Mouse (Mus musculus): ENCODE results near the gene Adamts18. TPM values are rescaled to one million over a fixed set of nuclear protein-coding genes. Genes with fewer than 3 reads are reported as not detected.

The Adamts18 gene
- total RNA-seq, 2 experiments from 2014 or later = 0.51 to 0.66 TPM

DNA sequence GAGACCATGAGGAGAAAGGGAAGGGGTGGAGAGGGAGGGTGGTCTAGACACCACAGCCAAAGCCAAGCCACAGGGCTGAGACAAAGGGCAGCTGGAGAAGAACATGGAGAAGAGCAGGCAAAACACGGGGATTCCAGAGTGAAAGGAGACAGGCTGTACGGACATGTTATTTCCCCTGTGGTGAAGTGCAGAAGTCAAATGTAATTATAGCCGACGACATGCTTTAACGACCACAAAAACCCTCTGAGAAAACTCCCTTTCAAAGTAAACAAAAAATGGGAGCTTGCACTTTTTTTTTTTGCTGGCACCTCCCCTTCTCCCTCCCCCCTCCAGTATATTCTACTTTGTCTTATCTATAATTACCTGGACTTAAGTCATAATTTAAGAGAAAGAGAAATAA lies 92.7 kb downstream of the Adamts18 start:
- no peak for DNase-seq

DNA sequence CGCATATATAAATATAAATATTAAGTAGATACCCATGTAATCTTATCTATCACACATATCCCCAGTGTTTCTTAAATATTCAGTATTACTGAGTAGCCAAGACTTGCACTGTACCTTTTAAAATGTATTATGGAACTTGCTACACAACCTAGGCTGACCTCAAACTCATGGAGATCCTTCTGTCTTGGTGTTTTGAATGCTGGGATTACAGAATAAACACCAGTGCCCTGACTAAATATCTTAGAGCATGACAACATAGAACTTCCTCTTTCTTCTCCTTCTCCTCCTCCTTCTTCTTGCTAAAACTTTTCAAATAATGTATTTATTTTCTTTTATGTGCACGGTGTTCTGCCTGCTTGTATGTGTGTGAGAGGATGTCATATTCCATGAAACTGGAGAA lies 95.4 kb downstream of the Adamts18 start:
- no peak for DNase-seq

DNA sequence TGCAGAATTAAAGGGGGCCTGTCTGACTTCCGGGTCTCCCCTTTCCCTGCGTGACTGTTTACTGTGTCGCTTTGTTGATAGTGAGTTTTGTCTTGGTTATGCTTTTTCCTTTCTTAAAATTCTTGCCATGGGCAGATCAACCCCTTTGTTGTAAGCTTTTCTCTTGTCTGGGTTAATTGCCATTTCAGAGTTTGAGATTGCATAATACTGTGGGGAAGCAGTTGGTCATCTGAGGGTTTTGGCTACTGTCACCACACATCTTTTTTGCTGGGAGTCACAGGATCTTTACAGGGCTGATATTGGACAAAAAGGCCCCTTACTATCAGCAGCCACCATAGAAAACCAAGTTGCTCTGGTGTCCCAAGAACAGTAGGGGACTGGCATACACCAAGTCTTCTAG lies 96.2 kb downstream of the Adamts18 start:
- DNase-seq = no peak

DNA sequence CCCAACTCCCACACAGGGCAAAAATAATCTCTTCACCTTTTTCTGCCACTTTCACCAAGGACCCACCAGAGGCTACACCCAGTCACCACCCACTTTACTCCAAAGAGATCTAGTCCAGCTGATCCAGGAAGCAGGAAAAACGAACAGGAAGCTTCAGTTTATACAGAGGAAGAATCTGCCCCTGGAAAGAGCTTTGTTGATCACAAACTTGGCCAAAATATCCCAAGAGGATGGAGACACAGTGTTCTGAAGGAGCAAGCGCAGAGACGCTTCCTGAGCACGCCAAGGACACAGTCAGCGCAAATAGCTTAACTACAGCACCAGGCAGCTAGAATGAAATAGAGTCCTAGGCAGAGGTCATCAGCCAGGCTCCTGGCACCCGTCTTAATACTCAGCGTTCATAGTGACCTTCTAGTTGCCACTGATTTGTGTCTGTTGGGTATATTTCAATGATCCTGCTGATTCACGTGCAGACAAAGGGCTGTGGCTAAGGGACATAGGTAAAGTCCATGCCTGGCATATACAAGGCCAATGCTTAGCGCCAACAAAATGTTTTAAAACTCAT lies 113.0 kb downstream of the Adamts18 start:
- DNase-seq = peak; percentile 62

DNA sequence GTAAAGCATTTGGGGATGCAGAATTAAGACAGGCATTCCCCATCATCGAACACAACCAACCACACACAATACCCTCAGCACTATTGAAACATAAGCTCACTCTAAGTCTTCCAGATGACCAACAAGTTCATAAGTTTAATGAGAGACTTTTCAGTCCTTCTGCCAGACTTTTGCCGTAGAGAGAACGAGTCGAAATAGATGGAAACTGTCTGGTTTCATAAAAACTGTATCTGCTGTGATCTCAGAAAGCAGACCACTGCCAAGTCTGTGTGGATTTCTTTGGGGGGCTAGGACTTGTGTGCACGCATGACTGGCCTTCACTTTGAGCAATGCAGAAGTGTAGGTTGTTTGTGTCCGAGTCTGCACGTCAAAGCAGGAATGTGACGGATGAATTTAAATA lies 123.2 kb downstream of the Adamts18 start:
- DNase-seq = no peak

DNA sequence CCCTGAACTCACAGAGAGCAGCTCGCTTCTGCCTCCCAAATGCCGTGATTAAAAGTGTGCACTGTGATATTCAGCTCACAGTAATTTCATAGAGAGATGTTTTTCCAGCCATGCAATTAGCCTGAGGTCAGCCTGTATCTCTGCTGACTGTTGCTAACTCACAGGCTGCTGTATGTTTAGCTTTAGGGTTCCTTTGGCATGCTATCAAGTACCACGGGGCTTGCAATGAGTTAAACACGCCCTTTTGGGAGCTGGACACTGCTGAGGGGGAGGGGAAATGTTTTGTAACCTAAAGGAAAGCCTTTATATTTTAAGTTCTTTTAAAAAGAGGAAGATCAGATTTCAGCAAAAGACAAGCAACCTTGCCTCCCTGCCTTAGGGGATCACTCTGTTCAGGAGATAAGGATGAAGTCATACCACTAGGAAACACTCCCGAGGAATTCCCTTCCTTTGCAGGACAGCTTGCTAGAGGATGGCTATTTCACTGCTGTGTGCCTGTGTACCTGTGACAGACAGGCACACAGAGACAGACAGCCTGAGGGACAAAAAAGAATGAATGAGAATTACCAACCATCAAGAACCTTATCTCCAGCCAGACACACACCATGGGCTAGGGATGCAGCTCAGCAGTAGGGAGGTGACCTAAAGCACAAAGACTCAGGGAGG lies 124.5 kb downstream of the Adamts18 start:
- DNase-seq = no peak

DNA sequence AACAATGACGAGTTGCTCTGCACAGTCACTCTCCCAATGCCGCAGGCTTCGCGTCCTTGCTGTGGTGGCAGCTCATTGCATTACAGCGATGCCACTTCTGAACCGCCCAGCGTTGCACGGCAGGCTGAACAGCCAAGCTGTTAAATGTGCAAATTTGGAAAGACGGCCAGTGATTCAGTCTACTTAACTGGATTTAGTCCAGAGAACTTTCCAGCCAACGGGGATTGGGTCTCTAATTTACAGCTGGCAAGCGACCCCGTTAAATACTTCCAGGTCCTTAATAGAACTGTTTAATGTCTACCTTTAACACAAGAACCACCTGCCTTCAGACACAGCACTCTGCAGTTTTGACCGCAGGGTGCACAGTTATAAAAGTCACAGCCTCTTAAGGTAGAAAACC lies 127.1 kb downstream of the Adamts18 start:
- peak; percentile 46 for DNase-seq

DNA sequence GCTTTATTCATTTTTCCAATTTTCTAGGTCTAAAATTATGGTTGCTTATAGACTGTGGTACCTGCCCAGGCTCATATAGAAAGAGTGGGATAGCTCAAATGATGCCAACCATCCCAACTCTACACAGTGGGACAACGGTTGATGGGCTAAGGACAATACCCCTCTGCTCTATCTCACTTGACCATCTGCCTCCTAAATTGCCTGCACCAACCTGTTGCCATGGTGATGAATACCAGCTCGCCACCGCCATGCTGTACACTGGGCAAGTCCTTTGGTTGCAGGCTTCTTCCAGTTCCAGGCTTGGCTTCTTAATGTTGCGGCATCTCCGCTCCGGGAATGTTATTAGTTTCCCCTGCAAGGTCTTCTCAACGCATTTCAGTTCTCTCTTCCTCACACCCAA lies 143.6 kb downstream of the Adamts18 start:
- no peak for DNase-seq

DNA sequence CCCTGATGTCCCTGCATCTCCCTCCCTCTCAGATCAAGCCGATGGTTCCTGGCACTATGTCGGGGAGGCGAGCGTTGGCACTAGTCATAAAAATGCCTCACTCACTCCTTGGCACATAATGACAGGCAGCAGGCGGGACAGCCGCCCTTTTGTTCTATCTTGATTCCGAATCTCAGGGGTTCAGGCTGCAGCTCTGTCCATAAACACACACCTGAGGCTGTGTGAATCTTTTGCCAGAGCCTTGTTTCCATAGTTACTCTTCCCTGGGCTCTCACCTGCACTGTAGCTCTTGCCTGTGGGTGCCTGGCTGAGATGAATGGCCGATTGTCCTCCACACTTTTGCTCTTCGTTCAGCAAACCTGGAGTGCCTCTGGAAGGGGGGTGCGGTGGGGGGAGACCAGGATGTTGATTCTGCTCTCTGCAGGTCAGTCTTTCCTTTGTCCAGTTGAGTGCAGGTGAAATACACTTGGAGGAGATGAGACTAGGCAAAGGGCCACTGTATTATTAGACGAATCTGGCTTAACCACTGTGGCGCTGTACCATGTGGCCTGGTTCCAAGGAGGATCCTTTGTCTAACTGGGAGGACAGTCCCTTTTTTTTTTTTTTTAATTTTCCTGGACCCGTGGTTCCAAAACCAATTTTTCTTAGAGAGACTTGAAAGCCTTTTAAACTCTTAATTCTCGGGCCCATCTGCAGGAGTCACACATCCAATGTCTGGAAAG lies 156.8 kb downstream of the Adamts18 start:
- no peak for DNase-seq

DNA sequence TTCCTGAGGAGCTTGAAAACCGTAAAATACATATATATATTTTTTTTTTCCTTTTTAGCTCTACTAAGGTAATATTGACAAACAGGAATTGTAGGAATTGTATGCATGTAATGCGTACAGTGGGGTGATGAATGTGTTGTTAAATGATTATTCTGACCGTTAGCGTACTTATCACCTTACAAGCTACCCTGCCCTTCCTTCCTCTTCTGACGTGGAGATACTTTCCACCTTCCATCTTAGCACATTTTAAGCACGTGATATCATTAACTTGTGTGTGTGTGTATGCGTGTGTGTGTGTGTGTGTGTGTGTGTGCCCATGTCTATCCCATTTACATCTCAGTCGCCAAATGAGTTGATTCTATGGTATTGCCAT lies 160.0 kb downstream of the Adamts18 start:
- no peak for DNase-seq

DNA sequence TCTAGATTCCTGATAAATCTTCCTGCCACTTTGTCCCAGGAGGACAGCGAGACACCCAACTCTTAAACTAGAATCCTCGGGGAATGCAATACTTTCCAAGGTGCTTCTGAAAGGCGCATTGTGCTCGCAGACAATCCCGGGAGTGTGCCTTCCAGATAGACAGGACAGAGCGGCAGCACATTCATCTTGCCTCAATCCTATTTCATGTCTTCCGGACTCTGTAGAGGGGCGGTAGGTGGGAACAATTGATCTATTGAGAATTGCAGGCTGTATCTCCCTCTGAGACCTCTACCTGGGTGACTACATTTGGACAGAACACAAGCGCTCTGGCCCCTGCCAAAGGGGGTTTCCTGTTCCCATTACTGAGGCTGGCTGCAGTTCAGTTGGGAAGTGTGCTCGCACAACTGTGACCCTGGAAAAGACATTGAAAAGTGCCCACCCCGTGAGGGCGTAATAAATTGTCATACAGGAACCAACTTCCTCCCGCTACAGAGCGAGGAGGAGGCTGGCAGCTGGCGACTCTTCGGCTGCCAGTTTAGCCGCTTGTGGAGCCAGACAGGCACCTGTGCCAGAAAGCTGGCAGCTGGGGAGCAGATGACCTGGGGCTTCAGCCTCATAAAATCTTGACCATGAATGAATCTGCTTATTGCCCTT lies 160.5 kb downstream of the Adamts18 start:
- DNase-seq = peak; percentile 54

DNA sequence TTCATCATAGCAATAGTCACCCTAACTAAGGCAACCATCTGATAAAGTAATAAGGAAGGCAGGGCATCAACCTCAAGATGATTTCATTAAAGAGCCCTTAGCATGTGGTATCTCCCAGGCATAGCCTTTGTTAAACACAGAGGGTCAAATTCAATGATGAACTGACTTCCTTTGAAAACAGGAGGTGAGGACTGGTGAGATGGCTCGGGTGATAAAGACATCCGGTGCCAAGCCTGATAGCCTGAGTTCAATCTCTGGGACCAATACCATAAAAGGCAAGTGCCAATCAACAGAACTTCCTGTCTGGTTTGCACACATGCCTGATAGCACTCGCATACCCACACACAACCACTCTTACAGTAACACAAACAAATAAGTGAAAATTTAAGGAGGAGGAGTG lies 169.2 kb downstream of the Adamts18 start:
- DNase-seq = no peak

DNA sequence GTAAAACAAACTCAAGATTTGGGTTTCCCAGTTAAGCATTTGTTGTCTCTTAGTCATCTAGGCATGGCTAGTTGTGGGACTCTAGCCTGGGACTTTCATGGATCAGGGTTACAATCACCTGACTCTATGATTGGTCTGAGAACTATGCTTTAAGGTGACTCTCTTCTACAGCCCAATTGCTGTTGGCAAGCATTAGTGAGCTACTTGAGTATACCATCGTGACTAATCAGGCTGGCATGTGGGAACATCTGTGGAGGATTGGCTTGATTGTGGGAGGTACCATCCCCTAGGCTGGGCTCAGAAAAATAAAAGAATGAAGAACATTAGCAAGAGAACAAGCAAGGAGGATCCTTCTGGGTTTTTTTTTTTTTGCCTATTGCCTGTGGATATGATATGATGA lies 171.7 kb downstream of the Adamts18 start:
- no peak for DNase-seq

DNA sequence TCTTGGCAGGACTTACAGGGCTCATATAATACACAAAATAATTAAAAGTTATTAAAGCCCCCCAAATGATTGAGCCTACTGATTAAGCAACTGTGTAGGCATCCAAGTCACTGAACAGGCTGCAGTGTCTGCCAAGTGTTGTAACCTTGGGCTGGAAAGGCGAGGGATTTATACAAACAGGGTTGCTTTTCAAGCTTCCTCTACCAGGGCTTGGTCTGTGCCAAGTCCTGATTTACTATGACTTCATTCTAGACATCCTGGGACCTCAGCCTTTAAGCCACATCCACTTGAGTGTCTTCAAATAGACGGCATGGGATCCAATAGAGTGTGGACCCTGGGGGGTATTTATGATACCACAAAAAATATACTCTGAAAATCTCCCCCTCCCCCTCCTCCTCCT lies 173.3 kb downstream of the Adamts18 start:
- DNase-seq = peak; percentile 57

DNA sequence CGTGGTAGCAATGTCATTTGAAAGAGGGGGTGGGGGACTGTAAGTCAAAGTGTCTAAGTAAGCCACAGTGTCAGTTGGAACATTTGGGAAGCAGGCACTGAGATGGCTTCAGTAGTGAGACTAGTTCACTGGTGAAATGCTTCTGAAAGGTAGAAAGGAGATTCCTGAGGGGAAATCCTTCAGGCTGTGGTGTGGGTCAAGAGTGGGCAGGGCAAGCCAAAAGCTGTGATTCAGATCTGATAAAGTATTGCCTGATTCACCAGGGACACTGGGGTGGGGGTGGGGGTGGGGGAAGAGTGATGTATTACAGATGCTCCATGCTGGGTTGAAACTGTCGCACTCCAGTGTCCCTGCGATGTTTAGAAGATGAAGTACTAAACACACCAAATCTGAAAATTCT lies 173.9 kb downstream of the Adamts18 start:
- peak; percentile 14 for DNase-seq

DNA sequence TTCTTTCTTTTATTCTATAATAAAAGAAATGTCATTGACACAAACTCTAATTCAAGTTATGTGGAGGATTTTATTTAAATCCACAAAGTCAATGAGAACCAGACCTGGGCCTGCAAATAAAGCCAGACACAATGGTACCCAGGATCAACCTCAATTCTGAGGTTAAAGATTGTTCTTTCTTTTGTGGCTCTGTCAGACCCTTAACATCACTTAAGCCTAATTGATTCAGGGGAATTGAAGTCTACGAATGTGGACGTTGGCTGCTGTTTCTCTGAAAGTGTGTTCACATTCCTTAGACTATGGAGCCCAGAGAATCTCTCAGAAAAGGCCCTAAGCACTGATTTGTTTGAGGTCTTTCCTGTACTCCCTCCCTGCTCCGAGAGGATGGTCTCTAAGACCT lies 175.2 kb downstream of the Adamts18 start:
- no peak for DNase-seq

DNA sequence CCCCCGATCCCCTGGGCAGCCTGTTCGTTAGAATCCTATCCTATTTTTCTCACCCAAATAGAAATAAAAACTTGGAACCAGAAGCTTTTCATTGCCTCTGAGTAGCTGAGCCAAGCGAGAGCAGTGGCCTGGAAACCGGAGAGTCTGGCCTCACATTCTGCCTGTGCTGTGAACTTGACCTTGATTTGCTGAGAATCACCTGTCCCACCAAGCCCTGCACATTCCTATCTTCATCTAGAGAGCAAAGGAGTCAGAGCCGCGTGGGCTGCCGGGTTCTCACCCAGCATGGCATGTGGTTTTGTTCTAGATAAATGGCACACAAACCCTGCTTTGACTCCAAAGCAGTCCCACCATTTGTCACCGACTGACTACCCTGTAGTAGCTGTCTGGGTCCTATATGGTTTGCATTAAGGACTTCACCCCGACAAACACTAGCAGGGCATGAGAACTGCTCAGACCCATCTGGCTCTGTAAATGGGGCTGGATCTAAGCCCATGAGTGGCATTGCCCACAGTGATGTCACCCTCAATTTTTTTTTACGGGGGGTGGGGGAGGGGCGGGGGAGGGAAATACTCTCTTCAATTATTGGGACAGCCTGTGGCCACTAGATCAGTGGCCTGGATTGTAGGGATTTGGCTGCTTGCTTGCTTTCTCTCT lies 175.8 kb downstream of the Adamts18 start:
- no peak for DNase-seq

DNA sequence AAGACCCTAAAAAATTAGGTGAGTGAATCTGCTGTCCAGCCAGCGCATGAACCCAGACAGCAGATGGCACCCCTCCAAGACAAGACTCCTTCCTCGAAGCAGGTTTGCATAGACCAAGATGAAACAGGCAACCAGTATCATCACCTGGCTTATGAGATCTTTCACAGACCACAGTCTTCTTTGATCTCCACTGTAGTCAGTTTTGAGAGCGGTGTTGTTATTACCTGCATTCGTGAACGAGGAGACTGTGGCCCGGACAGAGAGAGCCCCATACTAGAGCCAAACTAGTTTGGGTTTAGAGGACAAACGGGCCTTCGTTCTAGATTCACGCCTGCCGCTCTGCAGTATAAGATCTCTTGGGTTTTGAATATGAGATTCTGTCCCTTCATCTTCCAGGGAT lies 178.6 kb downstream of the Adamts18 start:
- DNase-seq = no peak

DNA sequence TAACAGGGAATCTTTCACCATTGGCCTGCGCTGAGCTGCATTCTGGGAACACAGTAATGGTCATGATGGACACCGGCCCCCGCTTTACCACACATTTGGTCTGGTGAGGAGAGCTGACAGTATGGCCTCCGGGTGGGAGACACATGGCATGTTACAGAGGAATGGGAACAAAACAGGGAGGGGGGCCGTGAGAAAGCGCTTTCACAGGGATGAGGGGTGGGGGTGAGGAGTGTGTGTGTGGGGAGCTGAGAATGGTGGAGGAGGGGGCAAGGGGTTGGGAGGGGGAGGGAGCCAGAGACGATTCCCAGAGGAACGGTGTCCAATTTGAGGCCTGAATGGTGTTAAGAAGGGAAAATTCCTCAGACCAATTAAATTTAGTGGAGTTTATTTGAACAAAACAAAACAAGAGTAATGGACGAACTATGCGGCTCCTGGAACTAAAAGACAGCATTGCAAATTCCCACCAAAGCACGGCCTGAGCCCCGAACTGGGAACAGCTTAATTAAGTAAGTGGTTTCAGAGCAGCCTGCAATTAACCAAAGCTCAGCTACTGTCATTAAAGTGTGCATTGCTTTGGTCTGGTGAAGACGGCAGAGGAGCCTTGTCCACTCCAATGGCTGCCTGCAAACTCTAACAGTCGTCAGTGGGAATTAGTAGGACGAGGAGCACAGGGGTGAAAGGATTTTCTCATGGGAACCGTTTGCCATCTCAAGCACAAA lies 181.7 kb downstream of the Adamts18 start:
- DNase-seq = no peak

DNA sequence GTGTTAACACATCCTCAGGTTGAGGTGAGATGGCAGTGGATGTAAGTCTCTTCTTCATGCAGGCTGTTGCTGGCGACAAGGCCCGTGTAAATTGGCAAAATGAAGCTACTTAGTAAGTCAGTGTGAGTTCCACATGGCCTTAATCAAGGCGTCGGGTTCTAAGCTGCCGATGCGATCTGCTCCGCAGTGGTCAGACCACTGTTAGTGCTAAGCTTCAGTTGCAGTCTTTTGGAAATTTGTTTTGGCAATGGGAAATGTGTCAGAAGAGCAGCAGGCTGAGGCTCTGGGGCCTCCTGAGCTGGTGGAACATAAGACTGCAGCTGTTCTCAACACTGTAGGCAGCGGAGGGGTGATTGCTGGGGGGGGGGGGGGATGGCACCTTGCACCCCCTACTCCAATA lies 182.6 kb downstream of the Adamts18 start:
- DNase-seq = no peak

DNA sequence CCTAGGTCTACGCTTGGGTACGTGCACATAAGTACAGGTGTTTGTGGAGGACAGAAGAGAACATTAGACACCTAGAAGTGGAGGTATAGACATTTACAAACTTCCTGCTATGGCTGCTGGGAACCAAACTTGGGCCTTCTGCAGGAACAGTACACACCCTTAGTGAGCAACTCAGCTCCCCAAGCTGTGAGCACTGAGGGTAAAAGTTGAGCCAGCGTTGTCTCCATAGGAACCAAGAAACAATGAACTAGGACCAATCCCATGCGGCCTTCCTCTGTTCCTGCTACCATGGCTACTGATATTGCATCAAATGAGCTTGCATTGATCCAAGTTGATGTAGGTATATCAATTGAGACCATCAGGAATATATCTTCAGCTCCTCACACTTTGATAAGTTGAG lies 183.5 kb downstream of the Adamts18 start:
- no peak for DNase-seq

DNA sequence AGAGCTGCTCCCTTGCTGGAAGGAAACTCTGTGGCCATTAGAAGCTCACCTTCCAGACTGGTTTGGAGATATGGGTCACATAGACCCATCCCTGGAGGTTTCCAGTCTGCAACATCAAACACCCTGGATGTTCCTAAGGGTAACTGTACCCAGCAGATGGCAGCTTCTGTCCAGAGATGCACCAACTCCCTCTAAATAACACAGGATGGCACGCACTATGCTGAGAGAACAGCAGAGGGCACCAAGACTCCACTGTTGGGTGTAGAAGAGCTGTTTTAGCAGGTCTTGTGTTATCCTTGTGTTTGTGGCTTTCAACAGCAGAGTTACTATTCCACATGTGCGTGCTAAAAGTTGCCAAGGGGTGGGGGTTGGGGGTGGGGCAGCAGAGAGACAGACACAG lies 184.0 kb downstream of the Adamts18 start:
- DNase-seq = peak; percentile 89
